Mouse (Mus musculus): ENCODE results near the gene Mmgt2. TPM values are rescaled to one million over a fixed set of nuclear protein-coding genes. Genes with fewer than 3 reads are reported as not detected.

Mmgt2 gene
- polyA plus RNA-seq, 1 experiment from 2014 or later = 62.2 TPM

GRCm38 (mm10) chr11:62637806-62638205 is 10.7 kb upstream of the Mmgt2 start:
- Histone ChIP-seq H3K27me3 (replicated peaks; ENCODE audit: control insufficient read depth, insufficient read depth, low read length) (no peaks in the 10 kb centered on the region), H3K9me3 (ENCODE audit: control insufficient read depth) (no peaks in the 10 kb centered on the region), H3K9ac (ENCODE audit: low read depth, low read length) (no peak overlapping the region), H3K4me3 (ENCODE audit: low read depth, low read length) (no peak overlapping the region), H3K36me3 (ENCODE audit: control insufficient read depth, insufficient read depth) (peaks cover 11% of the 10 kb centered on the region; the same call in 1 of the 2 replicates), H3K27ac (ENCODE audit: low read depth, low read length) (no peak overlapping the region), H3K4me1 (replicated peaks; ENCODE audit: control insufficient read depth, insufficient read depth, low read length) (peaks cover 16% of the 10 kb centered on the region; the same call in 1 of the 2 replicates), H3K4me2 (replicated peaks; ENCODE audit: low read depth) (no peak overlapping the region)
- TF ChIP-seq CTCF (IDR thresholded peaks at IDR 0.05; ENCODE audit: low read depth) = no peak
- no peak for ATAC-seq
- WGBS = 79% methylated on average over 6 of the region's 6 CpGs

- H3K4me2 ChIP-seq (replicated peaks; ENCODE audit: low read depth) = no peak overlapping the region
- H3K4me3 ChIP-seq (ENCODE audit: low read depth, low read length) = no peak overlapping the region
- TF ChIP-seq CTCF (IDR thresholded peaks at IDR 0.05; ENCODE audit: low read depth) = no peak
- H3K27ac ChIP-seq (ENCODE audit: low read depth, low read length) = no peak overlapping the region
- H3K36me3 ChIP-seq (ENCODE audit: control insufficient read depth, insufficient read depth) = peaks cover 11% of the 10 kb centered on the region; the same call in 1 of the 2 replicates
- 84% methylated on average over 4 of the region's 4 CpGs for WGBS
- ATAC-seq = no peak
- H3K9me3 ChIP-seq (ENCODE audit: control insufficient read depth) = no peaks in the 10 kb centered on the region
- H3K4me1 ChIP-seq (replicated peaks; ENCODE audit: control insufficient read depth, insufficient read depth, low read length) = peaks cover 17% of the 10 kb centered on the region; the same call in 1 of the 2 replicates
- no peaks in the 10 kb centered on the region for H3K27me3 ChIP-seq (replicated peaks; ENCODE audit: control insufficient read depth, insufficient read depth, low read length)
- H3K9ac ChIP-seq (ENCODE audit: low read depth, low read length) = no peak overlapping the region
Measured at GRCm38 (mm10) chr11:62638402-62638801, 10.1 kb upstream of the Mmgt2 start.

- WGBS = 79% methylated on average over 3 of the region's 3 CpGs
- Histone ChIP-seq H3K27ac (ENCODE audit: low read depth, low read length) (no peak overlapping the region), H3K36me3 (ENCODE audit: control insufficient read depth, insufficient read depth) (peaks cover 14% of the 10 kb centered on the region; the same call in 1 of the 2 replicates), H3K4me1 (replicated peaks; ENCODE audit: control insufficient read depth, insufficient read depth, low read length) (peaks cover 22% of the 10 kb centered on the region), H3K9me3 (ENCODE audit: control insufficient read depth) (no peaks in the 10 kb centered on the region), H3K9ac (ENCODE audit: low read depth, low read length) (no peak overlapping the region), H3K4me3 (ENCODE audit: low read depth, low read length) (no peak overlapping the region), H3K27me3 (replicated peaks; ENCODE audit: control insufficient read depth, insufficient read depth, low read length) (no peaks in the 10 kb centered on the region), H3K4me2 (replicated peaks; ENCODE audit: low read depth) (no peak overlapping the region)
- no peak for TF ChIP-seq CTCF (IDR thresholded peaks at IDR 0.05; ENCODE audit: low read depth)
- no peak for ATAC-seq
Measured at GRCm38 (mm10) chr11:62640378-62640777, 8.1 kb upstream of the Mmgt2 start.

- Histone ChIP-seq H3K9ac (ENCODE audit: low read depth, low read length) (peak overlapping the region; percentile 11; the same call in 1 of the 2 replicates), H3K9me3 (ENCODE audit: control insufficient read depth) (no peaks in the 10 kb centered on the region), H3K4me2 (replicated peaks; ENCODE audit: low read depth) (no peak overlapping the region), H3K27ac (ENCODE audit: low read depth, low read length) (peak overlapping the region; percentile 74; the same call in 1 of the 2 replicates), H3K4me1 (replicated peaks; ENCODE audit: control insufficient read depth, insufficient read depth, low read length) (peaks cover 30% of the 10 kb centered on the region), H3K36me3 (ENCODE audit: control insufficient read depth, insufficient read depth) (peaks cover 14% of the 10 kb centered on the region; the same call in 1 of the 2 replicates), H3K4me3 (ENCODE audit: low read depth, low read length) (no peak overlapping the region), H3K27me3 (replicated peaks; ENCODE audit: control insufficient read depth, insufficient read depth, low read length) (no peaks in the 10 kb centered on the region)
- no peak for ATAC-seq
- TF ChIP-seq CTCF (IDR thresholded peaks at IDR 0.05; ENCODE audit: low read depth) = no peak
- 37% methylated on average over 11 of the region's 11 CpGs for WGBS
Measured at GRCm38 (mm10) chr11:62642023-62642844, 6.2 kb upstream of the Mmgt2 start.

DNA sequence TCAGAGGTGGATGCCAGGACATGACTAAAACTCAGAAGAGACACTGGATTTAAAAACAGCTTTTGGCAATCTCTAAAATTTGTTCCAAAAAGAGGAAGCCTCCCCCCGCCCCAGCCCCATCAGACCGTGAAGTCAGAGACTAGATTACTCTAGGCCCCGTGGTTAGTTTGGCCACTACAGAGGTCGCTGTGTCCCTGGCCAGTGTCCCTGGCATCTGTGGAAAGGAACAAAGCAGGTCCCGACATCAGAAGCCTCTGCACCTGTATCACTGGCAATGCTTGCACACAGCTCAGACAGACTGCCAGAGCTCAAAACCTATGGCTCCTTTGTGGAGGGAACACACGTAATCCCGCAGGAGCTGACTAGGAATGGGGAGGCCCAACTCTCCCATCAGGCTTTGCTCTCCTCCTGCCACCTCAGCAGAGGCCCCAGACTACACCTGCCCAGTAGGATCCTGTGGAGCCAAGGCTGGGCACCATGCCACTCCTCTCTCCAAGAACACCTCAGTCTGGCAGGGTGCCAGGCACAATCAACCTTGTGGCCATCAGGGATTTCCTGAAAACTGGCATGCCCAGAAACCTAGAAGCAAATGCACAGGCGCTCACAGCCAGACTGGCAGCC is 5.3 kb upstream of the Mmgt2 start:
- Histone ChIP-seq H3K27ac (ENCODE audit: low read depth, low read length) (peak overlapping the region; percentile 74), H3K4me3 (ENCODE audit: low read depth, low read length) (no peak overlapping the region), H3K4me2 (replicated peaks; ENCODE audit: low read depth) (no peak overlapping the region), H3K36me3 (ENCODE audit: control insufficient read depth, insufficient read depth) (peaks cover 12% of the 10 kb centered on the region; the same call in 1 of the 2 replicates), H3K27me3 (replicated peaks; ENCODE audit: control insufficient read depth, insufficient read depth, low read length) (no peaks in the 10 kb centered on the region), H3K4me1 (replicated peaks; ENCODE audit: control insufficient read depth, insufficient read depth, low read length) (peaks cover 30% of the 10 kb centered on the region), H3K9ac (ENCODE audit: low read depth, low read length) (no peak overlapping the region), H3K9me3 (ENCODE audit: control insufficient read depth) (no peaks in the 10 kb centered on the region)
- 52% methylated on average over 8 of the region's 8 CpGs for WGBS
- peak; percentile 84 for ATAC-seq
- TF ChIP-seq CTCF (IDR thresholded peaks at IDR 0.05; ENCODE audit: low read depth) = no peak

DNA sequence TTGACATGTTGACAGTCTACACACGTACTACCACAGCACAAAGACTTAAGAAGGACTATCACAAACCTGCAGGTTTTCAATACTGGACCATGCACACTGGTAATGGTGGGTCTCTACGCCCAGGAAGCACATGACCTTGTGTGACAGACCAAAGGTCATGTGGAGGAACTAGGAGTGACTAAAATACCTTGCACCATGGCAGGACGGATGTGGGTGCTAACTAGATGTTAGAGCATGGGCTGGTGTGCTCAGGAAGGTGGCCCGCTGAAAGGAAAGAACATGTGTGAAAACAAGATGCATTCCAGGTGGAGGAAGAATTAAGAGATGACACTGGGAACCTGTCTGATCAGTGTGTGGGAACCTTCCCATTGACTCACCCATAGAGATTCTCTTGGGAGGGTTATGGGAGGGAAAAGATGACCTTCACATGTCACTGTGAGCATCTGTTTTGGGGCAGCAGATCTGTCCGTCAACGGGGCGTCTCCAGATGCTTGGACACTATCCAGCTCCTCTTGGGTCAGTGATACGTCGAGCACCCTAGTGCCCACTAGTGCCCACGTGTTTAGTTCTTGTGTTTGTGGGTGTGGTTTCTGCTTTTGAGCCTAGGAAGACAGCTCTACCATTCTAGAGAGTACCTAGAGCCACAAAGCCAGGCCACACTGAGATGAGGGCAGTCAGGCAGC is 4.6 kb upstream of the Mmgt2 start:
- H3K27ac ChIP-seq (ENCODE audit: low read depth, low read length) = peak overlapping the region; percentile 74
- peak; percentile 43 for ATAC-seq
- TF ChIP-seq CTCF (IDR thresholded peaks at IDR 0.05; ENCODE audit: low read depth) = no peak
- H3K4me2 ChIP-seq (replicated peaks; ENCODE audit: low read depth) = no peak overlapping the region
- H3K36me3 ChIP-seq (ENCODE audit: control insufficient read depth, insufficient read depth) = peaks cover 12% of the 10 kb centered on the region; the same call in 1 of the 2 replicates
- WGBS = 60% methylated on average over 10 of the region's 10 CpGs
- H3K9ac ChIP-seq (ENCODE audit: low read depth, low read length) = no peak overlapping the region; the same call in 1 of the 2 replicates
- no peaks in the 10 kb centered on the region for H3K9me3 ChIP-seq (ENCODE audit: control insufficient read depth)
- no peak overlapping the region for H3K4me3 ChIP-seq (ENCODE audit: low read depth, low read length)
- H3K27me3 ChIP-seq (replicated peaks; ENCODE audit: control insufficient read depth, insufficient read depth, low read length) = no peaks in the 10 kb centered on the region
- peaks cover 30% of the 10 kb centered on the region for H3K4me1 ChIP-seq (replicated peaks; ENCODE audit: control insufficient read depth, insufficient read depth, low read length)
